Mouse (Mus musculus) ES-E14 (cell line): ENCODE measurements around the gene Mybpc3. TPM values are rescaled to one million over a fixed set of nuclear protein-coding genes. Genes with fewer than 3 reads are reported as not detected.

ENCODE experiments used
- DNase-seq: peaks from one replicate; pipeline ENCODE4 v3.0.0-alpha.2; 2013; ENCODE audit warnings: low read depth, low spot score
- H3K27ac ChIP-seq: 2 replicates; pipeline ENCODE4 v1.5.1; 2012; ENCODE audit warnings: low read depth, mild to moderate bottlenecking, low read length, moderate library complexity, mixed read lengths; ENCODE audit not compliant: poor library complexity, insufficient read depth, severe bottlenecking
- H3K36me3 ChIP-seq: 2 replicates; pipeline ENCODE4 v1.6.1; 2012; ENCODE audit warnings: mild to moderate bottlenecking, low read length, moderate library complexity, mixed read lengths; ENCODE audit not compliant: control insufficient read depth, poor library complexity, insufficient read depth, severe bottlenecking
- H3K4me1 ChIP-seq, 2 experiments: fragments of 150-350 bp in 1 of 2; sonication (generic) in 1 of 2; 2 replicates each; pipeline ENCODE4 v1.6.1; 2012; ENCODE audit warnings: low read length in 2 of 2, mild to moderate bottlenecking in 1 of 2, mixed read lengths in 1 of 2; ENCODE audit not compliant: control insufficient read depth in 2 of 2, insufficient read depth in 2 of 2, poor library complexity in 1 of 2
- H3K4me3 ChIP-seq, 2 experiments: fragments of 150-350 bp in 1 of 2; sonication (generic) in 1 of 2; 2 replicates each; pipeline ENCODE4 v1.5.1; 2012; ENCODE audit warnings: low read length in 2 of 2, low read depth in 1 of 2, mild to moderate bottlenecking in 1 of 2, mixed read lengths in 1 of 2; ENCODE audit not compliant: insufficient read depth in 1 of 2, poor library complexity in 1 of 2, severe bottlenecking in 1 of 2
- H3K9ac ChIP-seq: 2 replicates; pipeline ENCODE4 v1.6.1; 2012; ENCODE audit warnings: low read depth, mild to moderate bottlenecking, low read length, mixed read lengths; ENCODE audit not compliant: poor library complexity, insufficient read depth, severe bottlenecking
- H3K9me3 ChIP-seq: fragments of 150-350 bp; sonication (generic); 2 replicates; pipeline ENCODE4 v1.6.1; 2012; ENCODE audit warnings: low read depth, mild to moderate bottlenecking, low read length; ENCODE audit not compliant: control insufficient read depth, insufficient read depth
- CHD2 ChIP-seq: IDR thresholded peaks from 2 replicates; pipeline ENCODE4 v1.6.1; 2014; ENCODE audit warnings: mild to moderate bottlenecking, low read depth, low read length, inconsistent platforms
- HCFC1 ChIP-seq: IDR thresholded peaks from 2 replicates; pipeline ENCODE4 v1.6.1; 2012; ENCODE audit warnings: low read length, inconsistent platforms, borderline replicate concordance; ENCODE audit not compliant: insufficient read depth
- MAFK ChIP-seq: IDR thresholded peaks from 2 replicates; pipeline ENCODE4 v1.6.1; 2014; ENCODE audit warnings: mild to moderate bottlenecking, low read depth, low read length, inconsistent platforms; ENCODE audit not compliant: insufficient read depth
- ZC3H11A ChIP-seq: IDR thresholded peaks from 2 replicates; pipeline ENCODE4 v1.6.1; 2012; ENCODE audit warnings: low read depth, mild to moderate bottlenecking, inconsistent platforms, low read length, borderline replicate concordance
- ZNF384 ChIP-seq: IDR thresholded peaks from 2 replicates; pipeline ENCODE4 v1.6.1; 2012; ENCODE audit warnings: low read depth, low read length, inconsistent platforms
- in situ Hi-C, 2 experiments: fragments of 600-800 bp; cut with MboI; formaldehyde crosslinking; loops; one replicate each; pipeline ENCODE4 v1.15.1; 2025; ENCODE audit warnings: low sequenced_read_pairs in 2 of 2, inconsistent platforms in 1 of 2; ENCODE audit not compliant: unreplicated experiment in 2 of 2
- total RNA-seq: library from RNA; depleted of rRNA; stranded (reverse); fragments of 300-350 nt; gene quantifications from 2 replicates; pipeline ENCODE4 v1.2.3, GENCODE M21; 2012

Mybpc3 gene
- total RNA-seq, 1 experiment = 0.62 TPM

- Histone ChIP-seq H3K27ac (peak within 1 kb of the TSS; percentile 6; the same call in 1 of the 2 replicates), H3K9me3 (no peaks in the 10 kb centered on the region), H3K4me3 (peak within 1 kb of the TSS; percentile 73 to 84), H3K4me1 (peaks cover 0 to 9% of the 10 kb centered on the region in 2 experiments; a peak in 2 of 4 replicates), H3K36me3 (no peaks in the 10 kb centered on the region; the same call in 1 of the 2 replicates), H3K9ac (peak within 1 kb of the TSS; percentile 79)
- in situ Hi-C loops = no loop called here
- peak; percentile 81 for DNase-seq
- no peak for TF ChIP-seq ZNF384
- peak; percentile 94 for TF ChIP-seq HCFC1
Observed at GRCm38 (mm10) chr2:91070076-91070800, 47.7 kb upstream of the Mybpc3 start, which contains the start of gene Slc39a13. Gene Slc39a13 (minus strand): TSS chr2:91070417.

DNA sequence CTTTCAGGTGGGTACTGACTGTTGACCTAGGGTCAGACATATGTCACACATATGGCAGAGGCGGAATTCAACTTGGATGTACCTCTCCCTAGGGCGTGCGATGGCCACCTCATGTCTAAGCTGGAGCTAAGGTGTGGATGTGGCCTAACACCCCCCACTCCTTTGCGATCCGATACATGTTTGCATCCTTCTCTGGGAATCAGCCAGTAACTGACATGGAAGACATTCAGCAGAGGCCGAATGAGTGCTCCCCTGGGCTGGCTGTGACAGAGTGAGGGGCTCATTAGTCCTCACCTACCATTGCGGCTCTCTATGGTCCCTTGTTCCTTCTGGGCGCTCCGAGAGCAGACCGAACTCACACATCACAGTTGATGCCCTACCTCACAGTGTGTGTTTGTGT, 46.9 kb upstream of the Mybpc3 start:
- in situ Hi-C loops = no loop called here
- TF ChIP-seq MAFK (no peak), CHD2 (no peak), ZC3H11A (no peak), HCFC1 (no peak), ZNF384 (no peak)
- H3K4me3 ChIP-seq = peak overlapping the region; percentile 73 to 84
- no peak for DNase-seq
- H3K4me1 ChIP-seq = peaks cover 0 to 9% of the 10 kb centered on the region in 2 experiments; a peak in 2 of 4 replicates
- H3K9me3 ChIP-seq = no peaks in the 10 kb centered on the region
- H3K36me3 ChIP-seq = no peaks in the 10 kb centered on the region; the same call in 1 of the 2 replicates
- H3K27ac ChIP-seq = no peak overlapping the region
- peak overlapping the region; percentile 79 for H3K9ac ChIP-seq

GRCm38 (mm10) chr2:91072092-91072491, 45.9 kb upstream of the Mybpc3 start:
- H3K9me3 ChIP-seq = no peaks in the 10 kb centered on the region
- H3K4me3 ChIP-seq = no peak overlapping the region

GRCm38 (mm10) chr2:91077957-91078313, 40.0 kb upstream of the Mybpc3 start:
- peaks cover 0 to 2% of the 10 kb centered on the region in 2 experiments; a peak in 2 of 4 replicates for H3K4me1 ChIP-seq
- peak overlapping the region in 1 of 2 experiments; percentile 52; a peak in 1 of 4 replicates for H3K4me3 ChIP-seq
- DNase-seq = no peak
- no peak overlapping the region for H3K9ac ChIP-seq
- no peak for TF ChIP-seq ZNF384
- no peak for TF ChIP-seq MAFK
- TF ChIP-seq CHD2 = no peak
- no peak for TF ChIP-seq HCFC1
- no peak for TF ChIP-seq ZC3H11A
- H3K27ac ChIP-seq = no peak overlapping the region
- no peaks in the 10 kb centered on the region for H3K36me3 ChIP-seq
- no peaks in the 10 kb centered on the region for H3K9me3 ChIP-seq
- in situ Hi-C loops = no loop called here

More at GRCm38 (mm10) chr2:91072092-91072491, 45.9 kb upstream of the Mybpc3 start:
- in situ Hi-C loops = no loop called here
- DNase-seq = no peak
- no peak overlapping the region for H3K27ac ChIP-seq
- no peaks in the 10 kb centered on the region for H3K36me3 ChIP-seq
- H3K9ac ChIP-seq = no peak overlapping the region
- H3K4me1 ChIP-seq = peaks cover 0 to 9% of the 10 kb centered on the region in 2 experiments; a peak in 2 of 4 replicates
- no peak for TF ChIP-seq HCFC1
- TF ChIP-seq CHD2 = no peak
- no peak for TF ChIP-seq ZNF384
- no peak for TF ChIP-seq MAFK
- TF ChIP-seq ZC3H11A = no peak
